Mouse (Mus musculus) brown adipose tissue, adult 24 weeks (tissue): ENCODE measurements around the gene Lrrc72. TPM values are rescaled to one million over a fixed set of nuclear protein-coding genes. Genes with fewer than 3 reads are reported as not detected.
"Not testable (repeated sequence)": the region's sequence is repeated elsewhere in the genome, so short reads cannot be mapped to it uniquely, and the experiment has no call there.

Source experiments
- H3K27ac ChIP-seq: fragments of 200-500 bp; replicated peaks from 2 replicates; pipeline ENCODE4 v1.5.1; 2012; ENCODE audit warnings: low read depth, mild to moderate bottlenecking, low read length
- H3K4me1 ChIP-seq: fragments of 200-500 bp; 2 replicates; pipeline ENCODE4 v1.6.1; 2012; ENCODE audit warnings: low read length, mixed read lengths; ENCODE audit not compliant: control insufficient read depth, insufficient read depth, insufficient read length
- H3K4me3 ChIP-seq: fragments of 200-500 bp; 2 replicates; pipeline ENCODE4 v1.5.1; 2012; ENCODE audit warnings: low read depth, mild to moderate bottlenecking, low read length, moderate library complexity; ENCODE audit not compliant: insufficient read depth
- polyA plus RNA-seq: library from polyadenylated mRNA; stranded (reverse); fragments of >200 nt; gene quantifications from 2 replicates; pipeline ENCODE4 v1.2.4, GENCODE M21; 2012; ENCODE audit not compliant: missing spikeins, insufficient read depth, insufficient read length

Lrrc72 gene
- polyA plus RNA-seq, 1 experiment = not detected

DNA sequence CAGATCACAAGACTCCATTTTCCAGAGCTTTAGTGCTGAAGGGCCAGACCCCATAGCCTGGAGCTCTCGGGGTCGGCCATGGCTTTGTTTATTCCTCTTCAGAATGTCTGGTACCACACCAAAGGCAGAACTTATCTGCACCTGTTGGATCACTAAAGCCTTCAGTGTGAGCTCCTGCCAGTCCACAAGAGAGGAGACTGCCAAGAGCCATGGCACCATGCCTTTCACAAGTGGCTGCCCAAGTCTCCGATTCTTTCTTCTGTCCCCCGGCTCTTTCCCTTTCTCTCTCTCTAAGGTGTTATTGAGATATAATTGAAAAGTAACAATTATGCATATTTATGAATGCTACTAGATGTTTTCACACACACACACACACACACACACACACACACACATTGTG lies 43.1 kb downstream of the Lrrc72 start:
- Histone ChIP-seq H3K27ac (no peak overlapping the region), H3K4me1 (0 out of 2 replicates have a peak, but pooled peaks cover 3% of the 10 kb centered on the region), H3K4me3 (no peak overlapping the region)

DNA sequence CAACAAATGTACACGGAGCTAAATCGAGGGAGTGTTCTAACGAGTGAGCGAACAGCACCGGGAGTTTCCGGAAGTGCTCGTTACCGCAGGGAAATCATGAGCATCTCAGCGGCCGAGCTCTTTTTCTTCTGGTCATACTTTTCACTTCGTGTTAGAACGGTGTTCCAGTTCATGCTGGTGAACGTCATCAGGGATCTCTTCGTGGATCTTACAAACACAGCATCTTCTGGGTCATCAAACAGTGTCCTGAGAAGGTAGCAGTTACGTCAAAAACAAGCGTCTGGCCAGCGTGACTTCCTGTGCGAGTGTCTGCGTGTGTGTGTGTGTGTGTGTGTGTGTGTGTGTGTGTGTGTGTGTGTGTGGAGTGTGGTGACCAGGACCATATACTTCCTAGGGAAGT lies 44.7 kb downstream of the Lrrc72 start:
- Histone ChIP-seq H3K27ac (no peak overlapping the region), H3K4me3 (no peak overlapping the region), H3K4me1 (0 out of 2 replicates have a peak, but pooled peaks cover 3% of the 10 kb centered on the region)

DNA sequence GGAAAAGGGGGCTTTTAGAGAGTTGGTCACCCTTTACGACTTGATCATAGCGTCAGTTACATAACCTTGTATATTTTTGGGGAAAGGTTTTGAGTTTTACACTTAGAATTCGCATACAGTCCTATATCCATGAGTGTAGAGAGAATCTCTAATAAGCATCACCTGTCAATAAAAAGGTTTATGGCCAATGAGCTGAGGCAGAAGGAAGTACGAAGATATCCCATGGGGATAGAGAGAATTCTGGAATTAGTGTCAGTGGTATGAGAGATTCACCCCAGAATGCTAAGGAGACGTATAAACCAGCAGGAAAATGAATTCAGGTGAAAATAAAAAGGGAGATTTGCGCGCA lies 45.4 kb downstream of the Lrrc72 start:
- Histone ChIP-seq H3K4me1 (0 out of 2 replicates have a peak, but pooled peaks cover 3% of the 10 kb centered on the region), H3K4me3 (peak overlapping the region; percentile 19), H3K27ac (no peak overlapping the region)

DNA sequence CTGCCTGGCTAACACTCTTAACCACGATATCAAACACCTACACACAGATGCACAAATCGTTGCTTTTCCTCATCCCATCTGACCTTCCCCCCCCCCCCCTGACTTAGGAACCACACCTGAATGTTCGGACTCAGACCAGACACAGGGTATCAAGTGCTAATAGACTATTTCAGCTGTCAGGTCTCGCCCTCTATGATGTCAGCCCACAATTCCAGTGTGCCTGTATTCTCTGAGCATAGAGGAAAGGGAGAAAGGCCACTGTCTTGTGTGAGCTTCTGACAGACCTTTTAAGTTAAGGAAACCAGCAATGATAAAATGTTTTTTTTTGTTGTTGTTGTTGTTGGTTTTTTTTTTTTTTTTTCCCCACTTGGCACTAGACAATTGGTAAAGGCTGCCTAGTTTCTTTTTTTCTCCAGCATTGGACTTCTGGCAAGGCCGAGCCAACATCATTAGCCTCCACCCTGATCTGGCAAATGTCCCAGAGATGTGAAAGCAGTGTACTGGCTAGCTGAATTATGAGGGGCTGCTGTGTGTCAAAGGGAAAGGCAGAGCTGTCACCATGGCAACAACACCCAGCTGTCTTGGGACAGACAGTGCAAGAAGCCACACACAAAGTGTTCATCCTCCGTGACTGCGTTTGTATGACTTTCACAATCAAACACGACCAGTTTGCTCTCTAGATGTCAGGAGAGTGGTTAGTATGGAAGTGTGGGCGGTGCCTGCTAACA lies 46.0 kb downstream of the Lrrc72 start:
- 0 out of 2 replicates have a peak overlapping the region, but pooled peaks have one; percentile 10 for H3K27ac ChIP-seq
- peak overlapping the region; percentile 19 for H3K4me3 ChIP-seq
- 0 out of 2 replicates have a peak, but pooled peaks cover 3% of the 10 kb centered on the region for H3K4me1 ChIP-seq

DNA sequence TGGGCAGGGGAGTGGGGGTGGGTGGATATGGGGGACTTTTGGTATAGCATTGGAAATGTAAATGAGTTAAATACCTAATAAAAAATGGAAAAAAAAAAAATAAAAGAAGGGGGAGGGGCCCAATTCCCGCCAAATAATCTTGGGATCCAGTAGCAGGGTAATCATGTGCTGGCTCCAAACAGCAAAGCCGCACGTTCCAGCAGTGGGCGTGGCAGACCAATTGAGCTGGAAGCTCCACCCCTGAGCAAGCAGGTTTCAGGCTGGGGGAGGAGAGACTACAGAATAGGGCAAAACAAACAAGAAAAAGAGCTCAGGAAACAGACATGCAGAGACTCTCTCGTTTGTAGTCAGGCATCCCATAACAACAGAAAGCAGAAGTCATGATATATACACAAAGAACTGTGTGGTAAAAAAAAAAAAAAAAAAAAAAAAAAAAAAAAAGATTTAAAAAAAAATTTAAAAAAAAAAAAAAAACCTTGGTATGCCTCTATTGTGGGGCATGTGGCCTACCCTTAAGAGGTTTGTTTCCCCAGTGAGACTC lies 47.5 kb downstream of the Lrrc72 start:
- H3K27ac ChIP-seq, H3K4me1 ChIP-seq, H3K4me3 ChIP-seq: not testable (repeated sequence)

DNA sequence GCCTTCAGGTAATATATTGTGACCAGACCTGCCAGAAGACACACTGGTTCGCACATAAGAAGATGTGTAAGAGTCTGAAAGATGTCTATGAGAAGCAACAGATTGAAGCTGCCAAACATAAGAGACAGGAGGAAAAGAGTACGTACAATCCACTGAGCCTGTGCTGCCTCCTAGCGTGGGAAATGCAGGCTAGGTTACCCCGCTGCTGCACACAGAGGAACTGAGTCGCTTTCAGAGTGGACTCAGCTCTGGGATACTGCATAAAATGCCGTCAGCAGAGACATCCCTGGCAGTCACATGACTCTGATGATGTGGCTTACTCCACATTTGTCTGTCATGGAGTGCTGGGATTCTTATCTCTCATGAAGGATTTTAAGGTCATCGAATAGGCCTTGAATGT lies 58.2 kb downstream of the Lrrc72 start:
- H3K4me1 ChIP-seq = no peaks in the 10 kb centered on the region
- peak overlapping the region; percentile 45 for H3K27ac ChIP-seq
- no peak overlapping the region for H3K4me3 ChIP-seq

DNA sequence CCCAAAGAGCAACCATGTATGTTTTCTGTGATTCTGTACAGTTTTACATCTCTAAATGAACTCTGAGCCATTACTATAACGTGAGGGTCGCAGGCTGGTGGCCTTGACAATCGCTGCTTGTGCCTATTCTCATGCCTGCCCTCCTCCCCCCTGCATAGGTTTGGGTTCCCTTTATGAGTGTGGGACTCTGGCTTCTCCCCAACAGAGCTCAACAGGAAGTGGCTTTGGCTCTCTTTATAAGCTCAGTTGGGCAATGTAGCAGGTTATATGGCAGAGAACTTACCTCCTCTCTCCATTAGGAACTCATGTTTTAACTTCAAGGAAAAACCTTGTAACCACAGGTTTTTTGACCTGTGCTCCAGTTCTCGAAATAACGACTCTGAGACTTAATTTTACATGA lies 62.9 kb downstream of the Lrrc72 start:
- Histone ChIP-seq H3K27ac (no peak overlapping the region), H3K4me3 (no peak overlapping the region), H3K4me1 (peaks cover 4% of the 10 kb centered on the region)

DNA sequence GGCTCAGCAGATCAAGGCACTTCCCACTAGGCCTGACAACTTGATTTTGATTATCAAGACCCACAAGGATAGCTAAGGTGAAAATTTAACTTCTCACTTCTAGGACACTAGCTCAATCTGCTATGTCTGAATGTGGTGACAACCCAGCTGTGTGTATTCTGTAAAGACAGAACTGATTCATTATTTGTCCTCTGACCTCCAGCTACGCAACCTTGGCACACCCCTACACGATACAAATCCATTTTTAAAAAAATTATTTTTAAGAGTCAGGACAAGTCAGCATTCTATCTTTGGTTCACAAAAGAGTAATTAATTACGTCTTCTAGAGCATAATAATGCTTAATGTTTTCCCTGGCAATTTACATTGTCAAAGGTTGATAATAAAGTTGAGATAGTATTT lies 63.6 kb downstream of the Lrrc72 start:
- Histone ChIP-seq H3K27ac (no peak overlapping the region), H3K4me1 (peaks cover 4% of the 10 kb centered on the region), H3K4me3 (no peak overlapping the region)

DNA sequence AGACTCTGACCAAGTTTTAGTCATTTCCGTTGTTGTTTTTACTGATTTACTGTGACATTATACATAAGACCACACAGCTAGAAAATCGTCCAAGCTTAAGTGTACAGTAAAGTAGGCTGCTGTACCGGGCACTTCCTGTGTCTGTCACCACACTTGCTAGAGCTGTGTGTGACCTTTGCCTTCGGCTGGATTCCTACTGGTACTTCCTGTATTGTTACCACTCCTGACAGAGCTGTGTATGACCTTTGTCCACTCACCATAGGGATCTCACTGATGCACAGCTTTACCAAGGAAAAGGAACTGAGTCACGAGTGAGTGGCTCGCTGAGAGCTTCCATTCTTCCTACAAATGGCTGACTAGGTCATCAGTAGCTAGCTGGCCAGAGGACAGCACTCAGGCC lies 66.1 kb downstream of the Lrrc72 start:
- no peak overlapping the region for H3K27ac ChIP-seq
- peaks cover 6% of the 10 kb centered on the region for H3K4me1 ChIP-seq
- H3K4me3 ChIP-seq = no peak overlapping the region

DNA sequence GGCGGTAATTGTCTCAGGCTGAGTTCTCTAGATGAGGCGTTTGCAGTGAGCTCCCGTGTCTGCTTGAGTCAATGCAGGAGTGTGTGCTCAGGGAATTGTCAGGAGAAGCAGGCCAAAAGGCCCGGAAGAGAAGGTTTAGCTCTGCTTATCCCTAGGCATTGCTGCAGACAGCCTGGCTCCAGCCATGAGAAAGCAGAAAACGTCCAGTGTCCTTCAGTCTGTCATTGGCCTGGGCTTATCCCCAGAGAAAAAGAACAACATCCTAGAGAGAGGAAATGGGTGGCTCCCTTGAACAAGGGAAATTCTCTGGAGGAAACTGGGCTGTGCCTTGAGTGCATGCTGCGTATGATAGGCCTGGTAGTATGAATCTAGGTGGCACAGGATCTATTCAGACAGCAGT lies 70.6 kb downstream of the Lrrc72 start:
- no peak overlapping the region for H3K4me3 ChIP-seq
- peaks cover 13% of the 10 kb centered on the region for H3K4me1 ChIP-seq
- peak overlapping the region; percentile 69 for H3K27ac ChIP-seq

DNA sequence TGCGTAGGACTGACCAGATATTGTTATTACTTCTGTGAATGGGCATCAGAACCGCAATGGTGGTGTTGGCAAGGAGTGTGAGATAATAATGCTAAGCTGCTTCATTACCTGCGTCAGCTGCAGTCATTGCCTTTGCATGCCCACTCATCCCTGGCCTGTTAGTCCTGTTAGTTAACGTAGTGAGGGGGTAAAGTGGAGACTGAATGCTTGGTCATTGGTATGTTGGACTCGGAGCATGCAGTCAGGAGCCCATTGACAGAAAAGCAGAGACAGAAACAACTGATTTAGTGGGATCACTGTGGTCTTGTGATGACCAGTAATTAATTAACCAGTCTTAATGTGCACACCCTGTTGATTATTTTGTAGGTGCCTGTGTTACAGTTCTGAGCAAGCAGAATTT lies 76.0 kb downstream of the Lrrc72 start:
- H3K4me3 ChIP-seq = no peak overlapping the region
- H3K27ac ChIP-seq = no peak overlapping the region
- H3K4me1 ChIP-seq = peaks cover 6% of the 10 kb centered on the region; the same call in 1 of the 2 replicates

DNA sequence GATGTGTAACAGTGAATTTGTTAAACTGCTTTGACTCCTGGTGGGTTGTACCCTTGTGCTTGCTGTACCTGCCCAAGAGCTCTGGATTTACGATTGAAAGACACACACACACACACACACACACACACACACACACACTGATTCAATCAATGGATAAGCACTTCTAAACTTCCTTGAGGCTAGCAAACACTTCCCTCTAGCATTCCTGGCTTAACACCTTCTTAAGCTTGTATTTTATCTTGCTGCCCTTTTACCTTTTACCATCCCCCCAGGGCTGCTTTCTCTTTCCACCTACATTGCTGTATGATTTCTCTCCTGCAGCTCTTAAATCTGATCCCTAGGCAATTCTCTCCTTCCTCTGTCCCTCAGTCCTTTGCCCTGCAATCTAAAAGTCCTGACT lies 87.9 kb downstream of the Lrrc72 start:
- H3K27ac ChIP-seq = no peak overlapping the region
- no peak overlapping the region for H3K4me3 ChIP-seq

DNA sequence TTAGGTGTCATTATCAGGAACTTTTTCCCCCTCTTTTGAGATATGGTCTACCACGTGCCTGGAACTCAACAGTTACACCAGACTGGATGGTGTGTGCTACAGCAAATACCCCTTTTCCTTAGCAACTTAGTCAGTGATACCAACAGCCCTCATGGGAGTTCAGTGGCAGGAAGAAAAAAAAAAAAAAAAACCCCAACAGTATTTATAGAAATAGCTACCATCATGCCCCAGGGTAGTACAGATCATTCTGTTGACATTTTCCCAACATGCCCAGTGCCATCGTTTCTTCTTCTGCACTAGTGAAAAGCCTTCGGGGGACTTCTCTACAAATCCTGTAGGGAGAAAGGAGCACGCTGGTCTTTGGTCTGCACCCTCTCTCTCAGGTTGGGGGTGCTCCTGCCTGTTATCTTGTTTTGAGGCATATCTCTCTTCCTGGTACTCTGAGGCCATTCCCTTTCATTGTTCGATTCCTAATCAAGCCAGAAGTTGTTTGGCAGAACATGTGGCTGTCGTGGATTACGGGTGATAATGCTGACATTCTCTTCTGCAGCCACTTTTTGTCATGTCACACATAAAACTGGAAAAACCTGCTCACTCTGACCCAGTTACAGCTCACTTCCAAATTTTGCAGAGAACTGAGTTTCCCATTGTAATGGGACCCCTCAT lies 88.9 kb downstream of the Lrrc72 start:
- H3K4me1 ChIP-seq = 0 out of 2 replicates have a peak, but pooled peaks cover 5% of the 10 kb centered on the region
- no peak overlapping the region for H3K4me3 ChIP-seq
- H3K27ac ChIP-seq = no peak overlapping the region

More for the DNA sequence above, 87.9 kb downstream of the Lrrc72 start:
- 0 out of 2 replicates have a peak, but pooled peaks cover 5% of the 10 kb centered on the region for H3K4me1 ChIP-seq
